Mouse (Mus musculus) olfactory bulb, adult 2 months (tissue): ENCODE measurements around the gene Utrn. TPM values are rescaled to one million over a fixed set of nuclear protein-coding genes. Genes with fewer than 3 reads are reported as not detected.

Source experiments
- H3K27ac ChIP-seq: fragments of 200-500 bp; 2 replicates; pipeline ENCODE4 v1.5.1; 2012; ENCODE audit warnings: low read depth, low read length; ENCODE audit not compliant: insufficient read depth
- H3K4me1 ChIP-seq: fragments of 200-500 bp; 2 replicates; pipeline ENCODE4 v1.6.1; 2012; ENCODE audit warnings: low read length; ENCODE audit not compliant: control insufficient read depth, insufficient read depth
- H3K4me3 ChIP-seq: fragments of 200-500 bp; 2 replicates; pipeline ENCODE4 v1.5.1; 2012; ENCODE audit warnings: mild to moderate bottlenecking, low read depth, low read length, moderate library complexity; ENCODE audit not compliant: insufficient read depth
- CTCF ChIP-seq: fragments of 200-500 bp; IDR thresholded peaks from 2 replicates; pipeline ENCODE4 v1.5.1; 2012; ENCODE audit warnings: low read depth, mild to moderate bottlenecking, low read length, moderate library complexity; ENCODE audit not compliant: insufficient read depth
- POLR2A ChIP-seq: fragments of 200-500 bp; IDR thresholded peaks from 2 replicates; pipeline ENCODE4 v1.6.1; 2012; ENCODE audit warnings: mild to moderate bottlenecking, low read depth, low read length, moderate library complexity; ENCODE audit not compliant: insufficient read depth
- WGBS: fragments of 180-500 bp; shearing (Covaris S2); methylation state at CpG from one replicate; pipeline ENCODE4 v1.1.7; 2018; 5-methylcytosine and 5-hydroxymethylcytosine counted together
- polyA plus RNA-seq: library from polyadenylated mRNA; stranded (reverse); fragments of >200 nt; gene quantifications from 2 replicates; pipeline ENCODE4 v1.2.4, GENCODE M21; 2012; ENCODE audit warnings: low replicate concordance; ENCODE audit not compliant: missing spikeins, insufficient read depth, insufficient read length

Gene Utrn
- polyA plus RNA-seq, 1 experiment: 80.1 TPM

DNA sequence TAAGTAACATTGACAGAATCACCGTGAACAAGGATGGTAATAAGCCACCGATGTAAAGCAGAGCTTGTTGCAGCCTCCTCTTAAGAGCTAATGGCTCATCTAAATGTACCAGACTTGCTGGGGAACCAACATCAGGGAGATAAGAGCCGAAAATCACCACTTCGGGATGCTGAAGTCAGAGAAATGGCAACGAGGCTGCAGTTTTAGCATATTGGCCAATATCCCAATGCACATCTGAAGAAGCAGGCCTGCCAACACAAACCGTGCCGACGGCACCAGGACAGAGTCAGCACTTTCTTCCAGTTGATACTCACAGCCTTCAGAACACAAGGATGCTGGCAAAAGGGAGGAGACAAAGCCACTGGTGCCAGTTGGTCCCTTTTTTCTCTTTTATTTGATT, 442.3 kb downstream of the Utrn start:
- 44% methylated on average over 8 of the region's 8 CpGs for WGBS
- no peak overlapping the region for H3K4me3 ChIP-seq
- H3K27ac ChIP-seq: no peak overlapping the region
- TF ChIP-seq CTCF (no peak), POLR2A (no peak)
- H3K4me1 ChIP-seq: 0 out of 2 replicates have a peak, but pooled peaks cover 2% of the 10 kb centered on the region

DNA sequence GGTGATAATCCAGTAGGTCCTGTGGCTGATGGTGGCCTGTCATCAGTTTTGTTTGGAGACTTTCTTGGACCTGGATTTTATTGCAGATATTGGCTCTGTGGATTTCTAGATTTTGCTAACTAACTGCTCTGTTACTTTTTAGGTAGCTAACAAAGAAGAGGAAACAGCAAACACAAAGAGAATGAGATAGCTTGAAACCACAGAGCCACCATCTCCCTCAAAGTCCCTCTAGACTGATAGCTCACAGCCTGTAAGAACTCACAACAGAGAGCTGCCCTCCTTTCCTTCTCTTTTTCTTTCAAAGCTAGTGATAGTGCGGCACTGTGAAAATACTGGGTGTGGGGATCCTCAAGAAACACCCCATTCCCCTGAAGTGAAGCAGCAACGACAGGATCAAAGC, 444.2 kb downstream of the Utrn start:
- WGBS: 82% methylated on average over 2 of the region's 2 CpGs
- TF ChIP-seq POLR2A (no peak), CTCF (no peak)
- no peak overlapping the region for H3K4me3 ChIP-seq
- H3K4me1 ChIP-seq: 0 out of 2 replicates have a peak, but pooled peaks cover 2% of the 10 kb centered on the region
- no peak overlapping the region for H3K27ac ChIP-seq

- no peak overlapping the region for H3K27ac ChIP-seq
- 92% methylated on average over 7 of the region's 7 CpGs for WGBS
- 0 out of 2 replicates have a peak, but pooled peaks cover 2% of the 10 kb centered on the region for H3K4me1 ChIP-seq
- H3K4me3 ChIP-seq: no peak overlapping the region
- TF ChIP-seq CTCF (no peak), POLR2A (no peak)
Observed at GRCm38 (mm10) chr10:12423994-12424725, 445.0 kb downstream of the Utrn start.

DNA sequence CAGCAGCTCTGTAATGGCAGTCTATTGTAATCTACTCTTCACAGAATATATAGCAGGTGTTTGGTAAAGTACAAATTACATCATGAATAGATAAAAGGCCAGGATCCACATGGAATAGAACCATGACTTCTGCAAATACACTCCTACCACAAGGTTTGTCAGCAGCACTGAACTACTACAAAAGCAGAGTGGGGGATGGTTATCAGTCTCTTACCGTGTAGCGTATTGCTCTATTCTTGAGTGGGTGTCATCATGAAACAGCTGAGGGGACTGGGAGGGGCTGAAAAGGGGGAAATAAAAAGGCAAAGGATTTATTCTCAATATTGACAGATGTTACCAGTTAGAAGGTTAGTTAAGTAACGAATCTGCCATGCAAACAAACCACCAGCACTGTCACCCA, 454.2 kb downstream of the Utrn start:
- 80% methylated on average over 3 of the region's 3 CpGs for WGBS

GRCm38 (mm10) chr10:12406338-12407110, 462.6 kb downstream of the Utrn start:
- Histone ChIP-seq H3K4me3 (no peak overlapping the region), H3K27ac (no peak overlapping the region), H3K4me1 (no peaks in the 10 kb centered on the region)
- TF ChIP-seq CTCF (no peak), POLR2A (no peak)
- WGBS: 96% methylated on average over 12 of the region's 12 CpGs

More for the DNA sequence above, 454.2 kb downstream of the Utrn start:
- Histone ChIP-seq H3K4me1 (no peaks in the 10 kb centered on the region), H3K27ac (no peak overlapping the region), H3K4me3 (no peak overlapping the region)
- no peak for TF ChIP-seq POLR2A
- TF ChIP-seq CTCF: no peak

GRCm38 (mm10) chr10:12399450-12399849, 469.7 kb downstream of the Utrn start:
- 66% methylated on average over 2 of the region's 2 CpGs for WGBS
- H3K27ac ChIP-seq: no peak overlapping the region
- TF ChIP-seq CTCF (no peak), POLR2A (no peak)
- H3K4me3 ChIP-seq: no peak overlapping the region
- H3K4me1 ChIP-seq: no peaks in the 10 kb centered on the region

- TF ChIP-seq CTCF: no peak
- TF ChIP-seq POLR2A: no peak
- WGBS: 100% methylated on average over 1 of the region's 1 CpGs
- H3K27ac ChIP-seq: no peak overlapping the region
- H3K4me3 ChIP-seq: no peak overlapping the region
- H3K4me1 ChIP-seq: no peaks in the 10 kb centered on the region
Observed at GRCm38 (mm10) chr10:12380139-12380538, 489.0 kb downstream of the Utrn start.

DNA sequence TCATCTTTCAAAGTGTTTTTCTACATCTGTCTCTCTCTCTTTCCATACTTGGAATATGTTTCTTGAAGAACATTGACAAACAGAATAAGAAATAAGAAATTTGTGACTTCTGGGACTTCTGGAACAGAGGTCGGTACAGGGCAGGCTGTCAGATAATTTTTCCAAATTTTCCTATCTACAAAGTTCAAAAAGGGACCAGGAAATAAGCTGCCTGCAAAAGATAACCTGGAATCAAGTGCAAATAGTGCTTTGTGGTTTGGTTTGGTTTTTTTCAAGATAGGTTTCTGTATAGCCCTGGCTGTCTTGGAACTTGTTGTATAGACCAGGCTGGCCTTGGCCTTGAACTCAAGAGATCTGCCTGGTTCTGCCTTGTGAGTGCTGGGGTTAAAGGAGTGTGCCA, 490.0 kb downstream of the Utrn start:
- Histone ChIP-seq H3K4me1 (no peaks in the 10 kb centered on the region), H3K27ac (no peak overlapping the region), H3K4me3 (no peak overlapping the region)
- TF ChIP-seq POLR2A (no peak), CTCF (no peak)
- WGBS: 98% methylated on average over 1 of the region's 1 CpGs

DNA sequence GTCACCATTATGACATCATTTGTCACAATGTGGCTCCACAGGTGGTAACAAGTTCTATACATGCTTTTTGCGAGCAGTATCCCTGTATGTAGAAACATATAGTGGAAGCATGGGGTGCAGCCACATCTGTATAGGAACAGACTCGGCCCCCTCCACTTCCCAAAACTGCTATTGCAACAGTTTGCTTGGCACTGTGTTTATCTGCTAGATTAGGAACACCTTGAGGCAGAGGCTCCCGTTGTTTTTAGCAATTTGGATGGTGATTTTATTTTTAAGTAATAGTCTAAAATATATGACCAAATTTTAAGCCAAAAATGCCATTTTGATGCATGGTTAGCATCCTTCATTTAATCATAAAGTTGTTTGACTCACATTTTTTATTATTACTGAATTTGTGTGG, 491.4 kb downstream of the Utrn start:
- 66% methylated on average over 3 of the region's 3 CpGs for WGBS
- Histone ChIP-seq H3K27ac (no peak overlapping the region), H3K4me3 (no peak overlapping the region), H3K4me1 (no peaks in the 10 kb centered on the region)
- no peak for TF ChIP-seq POLR2A
